Mouse (Mus musculus): ENCODE data around the gene M1ap. TPM values are rescaled to one million over a fixed set of nuclear protein-coding genes. Genes with fewer than 3 reads are reported as not detected.

Gene M1ap
- polyA plus RNA-seq, 1 experiment from 2014 or later: 0.13 TPM

DNA sequence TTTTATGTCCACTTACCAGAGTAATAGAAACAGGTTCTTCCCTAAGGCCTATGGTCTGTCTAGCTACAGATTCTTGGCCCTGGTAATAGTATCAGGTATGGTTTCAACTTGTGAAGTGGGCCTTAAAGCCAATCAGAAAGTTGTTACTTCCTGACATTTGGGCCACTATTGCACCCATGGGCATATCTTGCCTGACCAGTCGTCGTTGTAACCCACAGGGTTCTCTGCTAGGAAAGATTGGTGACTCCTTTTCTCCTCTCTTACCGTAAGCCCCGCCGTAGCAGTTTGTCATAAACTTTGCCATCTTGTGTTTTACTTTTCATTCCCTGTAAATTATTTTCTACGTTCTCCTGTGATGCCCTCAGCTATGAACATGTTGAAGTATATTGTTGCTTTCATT, 73.4 kb downstream of the M1ap start:
- no peaks in the 10 kb centered on the region for H3K36me3 ChIP-seq (ENCODE audit: control insufficient read depth, insufficient read depth, low read length)
- H3K4me3 ChIP-seq (ENCODE audit: low read depth, low read length): no peak overlapping the region
- ATAC-seq (no peak), DNase-seq (ENCODE audit: low spot score) (no peak)
- no peaks in the 10 kb centered on the region for H3K4me1 ChIP-seq (ENCODE audit: control insufficient read depth, insufficient read depth, low read length)
- 88% methylated on average over 6 of the region's 6 CpGs for WGBS
- H3K4me2 ChIP-seq (ENCODE audit: low read length): no peak overlapping the region
- H3K27ac ChIP-seq (ENCODE audit: low read depth, low read length): no peak overlapping the region
- no peak overlapping the region for H3K9ac ChIP-seq (ENCODE audit: low read length)
- H3K27me3 ChIP-seq (replicated peaks; ENCODE audit: control insufficient read depth, insufficient read depth, low read length): no peaks in the 10 kb centered on the region
- no peaks in the 10 kb centered on the region for H3K9me3 ChIP-seq (replicated peaks; ENCODE audit: control insufficient read depth, low read length)

DNA sequence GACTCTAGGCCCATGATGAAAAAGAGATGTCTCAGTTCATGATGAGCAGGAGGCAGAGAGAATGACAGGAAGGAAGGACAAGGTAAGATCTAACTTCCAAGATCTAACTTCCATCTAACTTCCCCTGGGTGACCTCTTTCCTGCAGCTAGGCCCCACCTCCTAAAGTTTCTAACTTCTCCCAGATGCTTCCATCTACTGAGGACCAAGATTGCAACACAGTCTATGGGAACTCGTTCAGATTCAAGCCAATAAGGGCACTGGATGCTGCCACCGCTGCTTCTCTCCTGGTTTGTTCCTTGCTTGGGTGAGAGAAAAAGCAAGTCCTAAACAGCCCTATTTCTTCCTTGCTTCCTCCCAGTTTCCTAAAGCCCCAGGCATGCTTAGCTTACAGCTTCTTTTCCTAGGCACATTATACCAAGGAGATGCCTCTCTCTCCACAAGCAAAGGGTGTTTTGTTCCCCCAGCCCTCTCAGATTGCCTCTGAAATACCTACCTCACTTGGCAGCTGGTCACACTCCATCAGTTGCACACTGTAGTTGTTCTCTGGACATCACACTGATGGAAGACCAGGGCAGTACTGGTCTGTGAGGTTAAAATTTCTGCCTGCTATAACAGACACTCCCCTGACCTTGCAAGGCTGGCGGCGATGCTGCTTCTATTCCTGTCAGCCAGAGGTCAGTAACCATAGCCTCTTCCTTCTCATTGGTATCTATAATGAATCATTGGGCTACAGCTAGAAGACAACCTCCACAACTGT, 74.3 kb downstream of the M1ap start:
- Histone ChIP-seq H3K27me3 (replicated peaks; ENCODE audit: control insufficient read depth, insufficient read depth, low read length) (no peaks in the 10 kb centered on the region), H3K9ac (ENCODE audit: low read length) (no peak overlapping the region), H3K9me3 (replicated peaks; ENCODE audit: control insufficient read depth, low read length) (no peaks in the 10 kb centered on the region), H3K4me1 (ENCODE audit: control insufficient read depth, insufficient read depth, low read length) (no peaks in the 10 kb centered on the region), H3K36me3 (ENCODE audit: control insufficient read depth, insufficient read depth, low read length) (no peaks in the 10 kb centered on the region), H3K27ac (ENCODE audit: low read depth, low read length) (no peak overlapping the region), H3K4me3 (ENCODE audit: low read depth, low read length) (no peak overlapping the region), H3K4me2 (ENCODE audit: low read length) (no peak overlapping the region)
- WGBS: 79% methylated on average over 4 of the region's 4 CpGs
- no peak for ATAC-seq
- DNase-seq (ENCODE audit: low spot score): no peak

DNA sequence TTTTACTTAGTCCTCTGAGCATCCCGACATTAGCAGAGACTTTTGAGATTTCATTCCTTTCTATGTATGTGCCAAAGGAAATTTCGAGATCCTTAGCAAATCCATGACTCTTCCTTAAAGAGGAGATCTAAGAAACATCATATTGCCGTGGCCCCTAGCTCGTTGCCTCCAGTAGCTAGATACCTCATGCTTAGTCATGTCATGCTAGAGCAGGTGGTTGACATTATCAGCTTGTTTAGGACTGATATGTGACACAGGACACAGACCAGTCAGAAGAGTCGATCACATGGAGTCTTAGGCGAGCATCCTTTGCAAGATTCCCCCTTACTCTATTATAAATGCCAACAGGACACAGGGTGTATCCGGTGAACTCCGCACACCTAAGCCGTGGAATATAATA, 76.3 kb downstream of the M1ap start:
- Histone ChIP-seq H3K9me3 (replicated peaks; ENCODE audit: control insufficient read depth, low read length) (no peaks in the 10 kb centered on the region), H3K4me3 (ENCODE audit: low read depth, low read length) (no peak overlapping the region)

DNA sequence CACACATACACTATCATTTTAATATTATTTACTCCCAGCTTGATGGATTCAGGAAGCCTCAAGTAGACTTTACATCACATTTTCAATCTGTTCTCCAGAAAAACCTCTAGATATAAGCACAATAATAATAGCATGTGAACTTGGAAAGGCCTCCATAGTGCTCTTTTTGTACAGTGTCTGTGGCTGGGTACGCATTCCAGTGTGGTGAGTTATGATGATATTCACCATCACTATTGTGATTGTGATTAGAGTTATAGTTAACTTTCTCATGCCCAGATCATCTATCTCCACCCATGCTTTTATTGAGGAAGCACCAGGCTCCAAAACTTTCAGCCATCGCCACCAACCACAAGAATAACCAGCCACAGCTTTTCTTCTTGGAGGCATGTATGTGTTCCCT, 77.1 kb downstream of the M1ap start:
- Histone ChIP-seq H3K4me3 (ENCODE audit: low read depth, low read length) (no peak overlapping the region), H3K9ac (ENCODE audit: low read length) (no peak overlapping the region), H3K27ac (ENCODE audit: low read depth, low read length) (no peak overlapping the region), H3K4me2 (ENCODE audit: low read length) (no peak overlapping the region), H3K9me3 (replicated peaks; ENCODE audit: control insufficient read depth, low read length) (no peaks in the 10 kb centered on the region), H3K4me1 (ENCODE audit: control insufficient read depth, insufficient read depth, low read length) (no peaks in the 10 kb centered on the region), H3K27me3 (replicated peaks; ENCODE audit: control insufficient read depth, insufficient read depth, low read length) (no peaks in the 10 kb centered on the region), H3K36me3 (ENCODE audit: control insufficient read depth, insufficient read depth, low read length) (no peaks in the 10 kb centered on the region)
- DNase-seq (ENCODE audit: low spot score) (no peak), ATAC-seq (no peak)
- WGBS: 90% methylated on average over 2 of the region's 2 CpGs

More for the DNA sequence above, 76.3 kb downstream of the M1ap start:
- no peak for ATAC-seq
- Histone ChIP-seq H3K9ac (ENCODE audit: low read length) (no peak overlapping the region), H3K4me1 (ENCODE audit: control insufficient read depth, insufficient read depth, low read length) (no peaks in the 10 kb centered on the region), H3K27me3 (replicated peaks; ENCODE audit: control insufficient read depth, insufficient read depth, low read length) (no peaks in the 10 kb centered on the region), H3K27ac (ENCODE audit: low read depth, low read length) (no peak overlapping the region), H3K4me2 (ENCODE audit: low read length) (no peak overlapping the region), H3K36me3 (ENCODE audit: control insufficient read depth, insufficient read depth, low read length) (no peaks in the 10 kb centered on the region)
- WGBS: 85% methylated on average over 9 of the region's 9 CpGs
- no peak for DNase-seq (ENCODE audit: low spot score)

DNA sequence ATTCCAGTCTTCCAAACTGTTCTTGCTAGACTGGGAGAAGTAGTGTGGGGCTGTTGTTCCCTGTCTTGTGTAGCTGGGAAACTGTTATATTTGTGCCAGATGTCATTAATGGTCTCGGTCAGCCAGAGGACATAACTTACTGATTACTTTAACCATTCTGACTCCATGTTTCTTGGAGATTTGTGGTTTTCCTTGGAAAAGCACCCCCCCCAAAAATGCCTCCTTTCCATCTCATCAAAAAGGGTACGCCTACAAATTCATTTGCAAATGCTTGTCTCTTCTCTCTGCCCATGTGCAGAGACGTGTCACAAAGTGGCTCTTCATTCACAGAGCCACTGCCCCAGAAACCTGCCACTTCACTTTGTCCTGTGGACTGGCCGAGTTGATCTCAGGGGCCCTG, 77.7 kb downstream of the M1ap start:
- no peaks in the 10 kb centered on the region for H3K4me1 ChIP-seq (ENCODE audit: control insufficient read depth, insufficient read depth, low read length)
- H3K9ac ChIP-seq (ENCODE audit: low read length): no peak overlapping the region
- no peaks in the 10 kb centered on the region for H3K27me3 ChIP-seq (replicated peaks; ENCODE audit: control insufficient read depth, insufficient read depth, low read length)
- no peaks in the 10 kb centered on the region for H3K36me3 ChIP-seq (ENCODE audit: control insufficient read depth, insufficient read depth, low read length)
- no peak overlapping the region for H3K4me3 ChIP-seq (ENCODE audit: low read depth, low read length)
- no peak for DNase-seq (ENCODE audit: low spot score)
- no peak overlapping the region for H3K27ac ChIP-seq (ENCODE audit: low read depth, low read length)
- no peak overlapping the region for H3K4me2 ChIP-seq (ENCODE audit: low read length)
- no peak for ATAC-seq
- 72% methylated on average over 4 of the region's 4 CpGs for WGBS
- H3K9me3 ChIP-seq (replicated peaks; ENCODE audit: control insufficient read depth, low read length): no peaks in the 10 kb centered on the region

DNA sequence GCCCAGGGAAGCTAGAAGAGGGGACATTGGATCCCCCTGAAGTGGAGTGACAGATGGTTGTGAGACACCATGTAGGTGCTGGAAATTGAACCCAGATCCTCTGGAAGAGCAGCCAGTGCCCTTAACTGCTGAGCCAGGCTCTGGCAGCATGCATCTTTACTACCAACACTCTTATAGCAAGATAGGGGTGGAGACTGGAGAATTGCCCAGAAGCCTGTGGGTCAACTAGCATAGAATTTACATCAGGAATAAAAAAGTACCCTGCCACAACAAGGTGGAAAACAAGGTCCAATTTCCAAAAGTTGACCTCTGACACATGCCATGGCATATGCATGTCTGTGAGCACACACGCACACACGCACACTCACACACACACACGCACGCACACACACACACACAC, 78.5 kb downstream of the M1ap start:
- Histone ChIP-seq H3K4me1 (ENCODE audit: control insufficient read depth, insufficient read depth, low read length) (no peaks in the 10 kb centered on the region), H3K9ac (ENCODE audit: low read length) (no peak overlapping the region), H3K4me2 (ENCODE audit: low read length) (no peak overlapping the region), H3K27ac (ENCODE audit: low read depth, low read length) (no peak overlapping the region), H3K27me3 (replicated peaks; ENCODE audit: control insufficient read depth, insufficient read depth, low read length) (no peaks in the 10 kb centered on the region), H3K36me3 (ENCODE audit: control insufficient read depth, insufficient read depth, low read length) (no peaks in the 10 kb centered on the region), H3K4me3 (ENCODE audit: low read depth, low read length) (no peak overlapping the region), H3K9me3 (replicated peaks; ENCODE audit: control insufficient read depth, low read length) (no peaks in the 10 kb centered on the region)
- no peak for DNase-seq (ENCODE audit: low spot score)
- ATAC-seq: no peak
- WGBS: 97% methylated on average over 4 of the region's 4 CpGs

DNA sequence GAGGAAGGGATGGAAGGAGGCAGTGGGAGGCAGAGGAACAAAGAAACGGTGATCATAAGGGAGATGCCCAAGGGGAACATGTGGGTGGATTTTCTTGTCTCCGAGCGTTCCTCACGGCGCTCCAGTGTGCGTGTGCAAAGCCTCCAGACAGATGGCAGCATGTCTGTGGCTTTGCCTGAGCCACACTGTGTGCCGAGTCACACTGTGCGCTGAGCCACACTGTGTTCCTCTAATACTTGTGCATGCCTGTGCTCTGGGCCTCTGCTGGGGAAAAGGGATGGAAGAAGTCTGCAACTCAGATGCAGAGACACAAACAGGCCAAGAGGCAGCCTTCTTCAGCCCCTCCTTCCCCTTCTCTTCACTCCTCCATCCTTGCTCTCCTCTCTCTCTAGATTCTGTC, 80.6 kb downstream of the M1ap start:
- Histone ChIP-seq H3K9ac (ENCODE audit: low read length) (no peak overlapping the region), H3K27me3 (replicated peaks; ENCODE audit: control insufficient read depth, insufficient read depth, low read length) (peaks cover 7% of the 10 kb centered on the region), H3K27ac (ENCODE audit: low read depth, low read length) (no peak overlapping the region), H3K4me1 (ENCODE audit: control insufficient read depth, insufficient read depth, low read length) (0 out of 2 replicates have a peak, but pooled peaks cover under 1% of the 10 kb centered on the region), H3K4me2 (ENCODE audit: low read length) (no peak overlapping the region), H3K9me3 (replicated peaks; ENCODE audit: control insufficient read depth, low read length) (no peaks in the 10 kb centered on the region), H3K4me3 (ENCODE audit: low read depth, low read length) (no peak overlapping the region), H3K36me3 (ENCODE audit: control insufficient read depth, insufficient read depth, low read length) (no peaks in the 10 kb centered on the region)
- DNase-seq (ENCODE audit: low spot score) (no peak), ATAC-seq (no peak)
- WGBS: 69% methylated on average over 8 of the region's 8 CpGs

DNA sequence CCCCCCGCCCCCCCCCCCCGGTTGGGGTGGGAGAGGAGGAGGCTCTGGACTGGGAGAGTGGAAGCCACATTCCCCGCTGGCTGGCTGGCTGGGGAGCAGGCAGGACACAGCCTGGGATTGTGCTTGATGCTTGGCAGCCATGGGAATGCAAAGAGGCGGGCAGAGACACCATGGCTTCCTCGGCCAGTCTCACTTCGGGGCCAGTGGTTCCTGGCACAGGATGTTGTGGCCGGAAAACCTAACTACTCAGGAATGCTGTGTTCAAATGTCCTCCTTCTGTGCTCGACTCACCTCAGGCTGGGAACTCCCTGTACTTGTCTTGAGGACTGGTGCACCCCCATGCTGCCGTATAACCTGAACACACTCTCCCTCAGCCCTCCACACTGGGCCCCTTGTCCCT, 81.0 kb downstream of the M1ap start:
- ATAC-seq: no peak

DNA sequence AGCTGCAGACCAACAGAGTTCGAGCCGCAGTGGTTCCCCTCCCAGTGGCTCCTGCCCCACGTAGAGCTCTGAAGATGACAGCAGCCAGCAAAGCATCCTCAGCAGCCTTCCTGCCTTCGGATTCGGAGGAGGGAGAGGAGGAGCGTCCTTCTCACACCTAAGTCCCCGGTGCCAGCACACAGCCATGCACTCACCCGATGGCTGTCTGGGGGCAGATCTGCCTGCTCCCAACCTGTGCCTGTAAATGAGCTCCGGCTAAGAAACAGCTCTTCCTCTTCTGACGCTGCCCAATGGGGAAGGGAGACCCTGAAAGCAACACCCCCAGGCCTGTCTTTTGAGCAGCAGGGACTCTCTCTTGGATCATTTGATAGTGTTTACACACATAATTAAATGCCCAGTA, 83.1 kb downstream of the M1ap start:
- no peaks in the 10 kb centered on the region for H3K36me3 ChIP-seq (ENCODE audit: control insufficient read depth, insufficient read depth, low read length)
- no peak for ATAC-seq
- no peak overlapping the region for H3K4me2 ChIP-seq (ENCODE audit: low read length)
- no peak overlapping the region for H3K9ac ChIP-seq (ENCODE audit: low read length)
- H3K27me3 ChIP-seq (replicated peaks; ENCODE audit: control insufficient read depth, insufficient read depth, low read length): peaks cover 11% of the 10 kb centered on the region
- no peaks in the 10 kb centered on the region for H3K9me3 ChIP-seq (replicated peaks; ENCODE audit: control insufficient read depth, low read length)
- H3K4me1 ChIP-seq (ENCODE audit: control insufficient read depth, insufficient read depth, low read length): peaks cover 10% of the 10 kb centered on the region; the same call in 1 of the 2 replicates
- H3K27ac ChIP-seq (ENCODE audit: low read depth, low read length): no peak overlapping the region
- no peak for DNase-seq (ENCODE audit: low spot score)
- WGBS: 20% methylated on average over 10 of the region's 10 CpGs
- H3K4me3 ChIP-seq (ENCODE audit: low read depth, low read length): no peak overlapping the region

More for the DNA sequence above, 81.0 kb downstream of the M1ap start:
- H3K4me3 ChIP-seq (ENCODE audit: low read depth, low read length): no peak overlapping the region
- H3K27ac ChIP-seq (ENCODE audit: low read depth, low read length): no peak overlapping the region
- H3K36me3 ChIP-seq (ENCODE audit: control insufficient read depth, insufficient read depth, low read length): no peaks in the 10 kb centered on the region
- H3K9me3 ChIP-seq (replicated peaks; ENCODE audit: control insufficient read depth, low read length): no peaks in the 10 kb centered on the region
- 57% methylated on average over 7 of the region's 9 CpGs for WGBS
- no peak for DNase-seq (ENCODE audit: low spot score)
- H3K9ac ChIP-seq (ENCODE audit: low read length): no peak overlapping the region
- peaks cover 8% of the 10 kb centered on the region for H3K27me3 ChIP-seq (replicated peaks; ENCODE audit: control insufficient read depth, insufficient read depth, low read length)
- 0 out of 2 replicates have a peak, but pooled peaks cover 3% of the 10 kb centered on the region for H3K4me1 ChIP-seq (ENCODE audit: control insufficient read depth, insufficient read depth, low read length)
- no peak overlapping the region for H3K4me2 ChIP-seq (ENCODE audit: low read length)
